Comparison of ENCODE assay signal across 9 mouse cellular contexts in the genomic region with DNA sequence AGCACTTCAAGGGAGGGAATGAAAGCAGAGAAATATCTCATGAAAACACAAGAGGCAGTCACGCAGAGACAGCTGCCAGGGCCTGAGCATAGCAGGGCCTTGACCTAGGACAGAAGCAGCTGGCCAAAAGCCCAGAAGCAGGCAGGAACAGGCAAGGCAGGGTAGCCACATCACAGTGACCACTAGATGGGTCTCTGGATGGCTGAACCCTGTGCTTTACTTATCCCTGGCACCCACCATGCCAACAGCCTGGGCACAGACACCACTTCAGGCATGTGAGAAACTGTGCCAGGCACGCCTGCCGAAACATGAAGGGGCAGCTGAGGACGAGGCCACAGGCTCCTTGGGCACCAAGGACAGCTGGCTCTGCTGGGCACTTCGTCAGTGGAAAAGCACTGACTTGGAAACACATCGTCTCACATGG.
DNase-seq lines count a peak whose midpoint lies in the region; ATAC-seq lines count a peak whose summit lies in the region.
"Had no signal": no experiment of that assay in that cellular context is flagged by ENCODE, and none has a peak within 500 bp of the region (broad histone marks: within the 10 kb centered on the region; RNA-seq: fewer than 3 reads in every experiment).

No protein-coding gene starts in this region.

- peaks cover 11% of the 10 kb centered on the region for H3K4me1 ChIP-seq in forebrain, embryonic 16.5 days (replicated peaks; ENCODE audit: control insufficient read depth, insufficient read depth, low read length)

- DNase-seq in left cerebral cortex, postnatal 4 days = peak; percentile 66
- DNase-seq in left cerebral cortex, adult 11 months (ENCODE audit: low spot score) = no peak
- peak; percentile 93 for DNase-seq in adrenal gland, adult 2 months
- DNase-seq in kidney, adult 9 months = peak; percentile 51
- no peak for DNase-seq in embryo, embryonic 11 days
- no peak for DNase-seq in embryo, embryonic 10 days (ENCODE audit: low spot score)
- DNase-seq in layer of hippocampus, adult 18-20 months (ENCODE audit: low spot score in 2 of 2) = no peak

- WGBS in forebrain, embryonic 16.5 days = 48% methylated on average over 6 of the region's 6 CpGs

- no peak overlapping the region for H3K4me2 ChIP-seq in forebrain, embryonic 16.5 days (ENCODE audit: low read length)
- H3K4me2 ChIP-seq: midbrain, embryonic 12.5 days had no signal

- no peaks in the 10 kb centered on the region for H3K9me3 ChIP-seq in forebrain, embryonic 16.5 days (ENCODE audit: control insufficient read depth, low read length)
- H3K9me3 ChIP-seq: midbrain, embryonic 12.5 days had no signal

- peak; percentile 60; the same call in 1 of the 2 replicates for ATAC-seq in forebrain, embryonic 16.5 days

- H3K4me3 ChIP-seq in forebrain, embryonic 16.5 days (replicated peaks; ENCODE audit: low read length) = no peak overlapping the region
- H3K4me3 ChIP-seq: midbrain, embryonic 12.5 days had no signal

- no peaks in the 10 kb centered on the region for H3K27me3 ChIP-seq in forebrain, embryonic 16.5 days (replicated peaks; ENCODE audit: control insufficient read depth, insufficient read depth, low read length)
- H3K27me3 ChIP-seq: midbrain, embryonic 12.5 days had no signal

- no peak overlapping the region for H3K27ac ChIP-seq in forebrain, embryonic 16.5 days (ENCODE audit: low read length)
- H3K27ac ChIP-seq: midbrain, embryonic 12.5 days had no signal

- no peak overlapping the region for H3K9ac ChIP-seq in forebrain, embryonic 16.5 days (replicated peaks; ENCODE audit: low read depth, low read length)
- H3K9ac ChIP-seq: midbrain, embryonic 12.5 days had no signal

- H3K36me3 ChIP-seq in forebrain, embryonic 16.5 days (ENCODE audit: control insufficient read depth, insufficient read depth) = no peaks in the 10 kb centered on the region
- H3K36me3 ChIP-seq: midbrain, embryonic 12.5 days had no signal

- intact Hi-C loops in left cerebral cortex, postnatal 4 days (cut with DNase I) = no loop called here

Comparison
In these comparisons a context has a peak if more than half of its experiments do, and no peak if none do; other contexts are left out.
1. DNase-seq: peak in left cerebral cortex, postnatal 4 days (single experiment), adrenal gland, adult 2 months (single experiment) and kidney, adult 9 months (single experiment); none in left cerebral cortex, adult 11 months (single experiment), embryo, embryonic 11 days (single experiment), embryo, embryonic 10 days (single experiment) and layer of hippocampus, adult 18-20 months (0 of 2).